In the genomic region with DNA sequence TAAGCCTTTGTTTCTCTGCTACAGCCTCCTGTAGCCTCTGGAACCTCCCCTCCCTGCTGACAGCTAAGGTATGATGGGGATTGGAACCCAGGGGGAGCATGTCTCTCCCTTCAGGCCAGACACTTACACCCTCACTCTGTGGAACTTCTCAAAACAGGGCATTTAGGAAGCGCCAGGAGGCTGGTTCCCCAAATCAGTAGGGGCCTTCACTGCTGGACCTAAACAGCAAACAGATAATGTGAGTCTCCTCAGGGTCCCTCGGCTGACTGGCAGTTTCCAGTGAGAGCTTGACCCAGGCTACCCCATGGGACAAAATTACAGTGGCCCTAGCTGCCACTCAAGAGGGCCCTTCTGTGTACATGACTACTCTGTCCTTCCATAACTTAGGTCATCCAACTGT, we compare ENCODE assay signal across 19 mouse cellular contexts.
DNase-seq lines count a peak whose midpoint lies in the region; ATAC-seq lines count a peak whose summit lies in the region.
"Had no signal": no experiment of that assay in that cellular context is flagged by ENCODE, and none has a peak within 500 bp of the region (broad histone marks: within the 10 kb centered on the region; RNA-seq: fewer than 3 reads in every experiment).

No protein-coding gene starts in this region.

- DNase-seq in heart, embryonic 10.5 days (ENCODE audit: low spot score): no peak
- no peak for DNase-seq in heart, adult 18-20 months
- DNase-seq in limb, embryonic 10.5 days (ENCODE audit: low spot score): no peak
- DNase-seq in yolk sac, embryonic 10.5 days (ENCODE audit: low spot score): no peak
- DNase-seq: adrenal gland, adult 2 months; adrenal gland, postnatal 10 days; adrenal gland, postnatal 36 days; cerebellum, adult 11-12 months; cerebellum, adult 2 months; cerebellum, adult 9-10 months; cerebellum, postnatal 10 days; cerebellum, postnatal 25 days had no signal

- H3K27me3 ChIP-seq in heart, embryonic 10.5 days (ENCODE audit: insufficient read depth, poor library complexity, severe bottlenecking): peaks cover 10% of the 10 kb centered on the region; the same call in 1 of the 2 replicates
- peaks cover 70% of the 10 kb centered on the region for H3K27me3 ChIP-seq in limb, embryonic 10.5 days (ENCODE audit: low read depth, poor library complexity, severe bottlenecking)
- peaks cover 47% of the 10 kb centered on the region for H3K27me3 ChIP-seq in limb, embryonic 12.5 days
- H3K27me3 ChIP-seq in midbrain, embryonic 15.5 days (replicated peaks): 0 out of 2 replicates have a peak, but pooled peaks cover 7% of the 10 kb centered on the region
- H3K27me3 ChIP-seq: embryonic facial prominence, embryonic 12.5 days; forebrain, embryonic 15.5 days had no signal

- H3K27ac ChIP-seq in heart, embryonic 10.5 days: peak overlapping the region; percentile 24; the same call in 1 of the 2 replicates
- peak overlapping the region; percentile 61 for H3K27ac ChIP-seq in limb, embryonic 10.5 days
- H3K27ac ChIP-seq in limb, embryonic 12.5 days: 0 out of 2 replicates have a peak overlapping the region, but pooled peaks have one; percentile 37
- peak overlapping the region; percentile 93; the same call in 1 of the 2 replicates for H3K27ac ChIP-seq in macrophage
- H3K27ac ChIP-seq in midbrain, embryonic 15.5 days: no peak overlapping the region
- H3K27ac ChIP-seq: embryonic facial prominence, embryonic 10.5 days; embryonic facial prominence, embryonic 12.5 days; forebrain, embryonic 13.5 days; forebrain, embryonic 15.5 days had no signal

- no peaks in the 10 kb centered on the region for H3K9me3 ChIP-seq in heart, embryonic 10.5 days
- H3K9me3 ChIP-seq in limb, embryonic 10.5 days (replicated peaks): no peaks in the 10 kb centered on the region
- no peaks in the 10 kb centered on the region for H3K9me3 ChIP-seq in limb, embryonic 12.5 days
- no peaks in the 10 kb centered on the region for H3K9me3 ChIP-seq in midbrain, embryonic 15.5 days
- H3K9me3 ChIP-seq: forebrain, embryonic 13.5 days; forebrain, embryonic 15.5 days had no signal

- no peak overlapping the region for H3K4me2 ChIP-seq in limb, embryonic 12.5 days
- H3K4me2 ChIP-seq in midbrain, embryonic 15.5 days: no peak overlapping the region
- H3K4me2 ChIP-seq: embryonic facial prominence, embryonic 12.5 days; forebrain, embryonic 13.5 days; forebrain, embryonic 15.5 days had no signal

- 60% methylated on average over 2 of the region's 2 CpGs for WGBS in heart, embryonic 10.5 days
- 82% methylated on average over 2 of the region's 2 CpGs for WGBS in limb, embryonic 10.5 days
- WGBS in limb, embryonic 12.5 days: 86% methylated on average over 2 of the region's 2 CpGs
- 63% methylated on average over 2 of the region's 2 CpGs for WGBS in macrophage (ENCODE audit: missing documents)
- 84% methylated on average over 2 of the region's 2 CpGs for WGBS in midbrain, embryonic 15.5 days

- H3K4me3 ChIP-seq in heart, embryonic 10.5 days: no peak overlapping the region
- H3K4me3 ChIP-seq in limb, embryonic 10.5 days: no peak overlapping the region
- H3K4me3 ChIP-seq in limb, embryonic 12.5 days (replicated peaks): no peak overlapping the region
- no peak overlapping the region for H3K4me3 ChIP-seq in macrophage (ENCODE audit: inconsistent target)
- no peak overlapping the region for H3K4me3 ChIP-seq in midbrain, embryonic 15.5 days
- H3K4me3 ChIP-seq: embryonic facial prominence, embryonic 10.5 days; embryonic facial prominence, embryonic 12.5 days; forebrain, embryonic 13.5 days; forebrain, embryonic 15.5 days had no signal

- no peaks in the 10 kb centered on the region for H3K79me2 ChIP-seq in macrophage (ENCODE audit: inconsistent target)

- no peaks in the 10 kb centered on the region for H3K36me3 ChIP-seq in heart, embryonic 10.5 days
- H3K36me3 ChIP-seq in limb, embryonic 10.5 days: no peaks in the 10 kb centered on the region
- H3K36me3 ChIP-seq in limb, embryonic 12.5 days: no peaks in the 10 kb centered on the region
- no peaks in the 10 kb centered on the region for H3K36me3 ChIP-seq in macrophage (ENCODE audit: inconsistent target)
- no peaks in the 10 kb centered on the region for H3K36me3 ChIP-seq in midbrain, embryonic 15.5 days (replicated peaks)
- H3K36me3 ChIP-seq: embryonic facial prominence, embryonic 10.5 days; embryonic facial prominence, embryonic 12.5 days; forebrain, embryonic 15.5 days had no signal

- no peak overlapping the region for H3K9ac ChIP-seq in limb, embryonic 12.5 days (replicated peaks)
- H3K9ac ChIP-seq in midbrain, embryonic 15.5 days: no peak overlapping the region
- H3K9ac ChIP-seq: embryonic facial prominence, embryonic 12.5 days; forebrain, embryonic 13.5 days; forebrain, embryonic 15.5 days had no signal

- peaks cover 23% of the 10 kb centered on the region for H3K4me1 ChIP-seq in heart, embryonic 10.5 days
- peaks cover 41% of the 10 kb centered on the region for H3K4me1 ChIP-seq in limb, embryonic 10.5 days
- peaks cover 30% of the 10 kb centered on the region for H3K4me1 ChIP-seq in limb, embryonic 12.5 days (replicated peaks)
- peaks cover 8% of the 10 kb centered on the region for H3K4me1 ChIP-seq in midbrain, embryonic 15.5 days

- ATAC-seq in limb, embryonic 12.5 days (ENCODE audit: insufficient number of reproducible peaks, insufficient read depth, low FRiP score, low TSS enrichment, low read depth): no peak
- ATAC-seq in midbrain, embryonic 15.5 days (replicated peaks): no peak
- ATAC-seq: forebrain, embryonic 13.5 days; forebrain, embryonic 15.5 days had no signal
